Mouse (Mus musculus) liver, embryonic 16.5 days (tissue): Measurements from ENCODE around the gene Dcun1d3. TPM values are rescaled to one million over a fixed set of nuclear protein-coding genes. Genes with fewer than 3 reads are reported as not detected.

Experiments
- ATAC-seq: fragments of 200-750 bp; cut with Nextera tagmentation; 2 replicates; pipeline ENCODE4 v1.8.0; 2017; ENCODE audit warnings: low read depth, mild to moderate bottlenecking, moderate number of reproducible peaks, moderate library complexity
- H3K27ac ChIP-seq: fragments of 300-500 bp; sonication (generic); 2 replicates; pipeline ENCODE4 v1.5.1; 2014; ENCODE audit warnings: mild to moderate bottlenecking, low read length
- H3K27me3 ChIP-seq: fragments of 300-500 bp; sonication (generic); 2 replicates; pipeline ENCODE4 v1.6.1; 2014; ENCODE audit warnings: low read depth, low read length, mixed read lengths; ENCODE audit not compliant: control insufficient read depth, insufficient read depth
- H3K36me3 ChIP-seq: fragments of 300-500 bp; sonication (generic); 2 replicates; pipeline ENCODE4 v1.6.1; 2014; ENCODE audit warnings: mild to moderate bottlenecking; ENCODE audit not compliant: control insufficient read depth, insufficient read depth
- H3K4me1 ChIP-seq: fragments of 300-500 bp; sonication (generic); 2 replicates; pipeline ENCODE4 v1.6.1; 2014; ENCODE audit warnings: low read depth, low read length, mixed read lengths; ENCODE audit not compliant: control insufficient read depth
- H3K4me2 ChIP-seq: fragments of 300-500 bp; sonication (generic); 2 replicates; pipeline ENCODE4 v1.6.1; 2014; ENCODE audit warnings: low read depth, low read length, mixed read lengths
- H3K4me3 ChIP-seq: fragments of 300-500 bp; sonication (generic); 2 replicates; pipeline ENCODE4 v1.5.1; 2014; ENCODE audit warnings: low read depth, mild to moderate bottlenecking, low read length
- H3K9ac ChIP-seq: fragments of 300-500 bp; sonication (generic); 2 replicates; pipeline ENCODE4 v1.6.1; 2014; ENCODE audit warnings: low read depth, low read length
- H3K9me3 ChIP-seq: fragments of 300-500 bp; sonication (generic); replicated peaks from 2 replicates; pipeline ENCODE4 v1.6.1; 2016; ENCODE audit warnings: low read length; ENCODE audit not compliant: control insufficient read depth
- WGBS: fragments of 180-500 bp; shearing (Covaris S2); extraction: QIAGEN DNeasy Blood & Tissue Kit; methylation state at CpG from one replicate; pipeline ENCODE4 v1.1.7; 2014; ENCODE audit not compliant: insufficient replicate concordance; 5-methylcytosine and 5-hydroxymethylcytosine counted together
- polyA plus RNA-seq: library from polyadenylated mRNA; unstranded; fragments of >200 nt; fragmentation: Nextera tagmentation; extraction: Ambion mirVana; gene quantifications from 2 replicates; pipeline ENCODE4 v1.2.1, GENCODE M21; 2015

Gene Dcun1d3
- polyA plus RNA-seq, 1 experiment from 2014 or later, result 1.9 TPM

- H3K4me1 ChIP-seq, result no peaks in the 10 kb centered on the region
- 62% methylated on average over 3 of the region's 3 CpGs for WGBS
- ATAC-seq, result no peak
These were observed 10.6 kb upstream of the Dcun1d3 start for GRCm38 (mm10) chr7:119906523-119907215.

DNA sequence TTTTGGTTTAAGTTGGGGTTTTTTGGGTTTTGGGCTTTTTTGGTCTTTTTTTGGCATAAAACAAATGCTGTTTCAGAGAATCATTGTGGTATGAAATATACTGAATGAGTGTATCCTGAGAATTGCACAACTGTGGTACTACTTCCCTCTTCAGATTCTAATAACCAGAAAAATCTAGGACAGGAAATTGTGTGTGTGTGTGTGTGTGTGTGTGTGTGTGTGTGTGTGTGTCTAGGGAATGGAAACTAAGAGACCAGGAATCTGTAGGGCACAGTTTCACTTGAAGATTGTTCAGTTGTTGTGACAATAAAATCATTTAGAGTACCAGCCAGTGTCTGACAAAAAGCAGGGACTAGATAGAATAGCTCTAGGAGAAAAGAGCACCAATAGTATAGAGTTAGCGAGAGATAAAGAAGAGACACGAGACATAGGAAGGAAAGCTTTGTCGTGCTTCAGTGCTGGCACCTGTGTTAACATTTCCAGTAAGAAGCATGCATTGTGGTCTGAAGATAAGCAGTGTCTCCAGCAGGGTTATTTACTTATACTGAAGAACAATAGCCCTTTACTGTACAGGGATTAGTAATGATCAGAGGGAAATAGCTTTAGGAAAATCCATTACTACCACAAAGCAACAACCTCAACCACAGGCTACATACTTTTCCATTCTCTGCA is 3.4 kb upstream of the Dcun1d3 start:
- H3K4me2 ChIP-seq, result no peak overlapping the region
- H3K4me3 ChIP-seq, result no peak overlapping the region
- ATAC-seq, result no peak
- H3K27ac ChIP-seq, result no peak overlapping the region
- H3K27me3 ChIP-seq, result no peaks in the 10 kb centered on the region
- 19% methylated on average over 3 of the region's 3 CpGs for WGBS
- H3K9ac ChIP-seq, result no peak overlapping the region
- no peaks in the 10 kb centered on the region for H3K36me3 ChIP-seq
- H3K4me1 ChIP-seq, result peaks cover 16% of the 10 kb centered on the region
- H3K9me3 ChIP-seq, result no peaks in the 10 kb centered on the region

More at GRCm38 (mm10) chr7:119906523-119907215, 10.6 kb upstream of the Dcun1d3 start:
- no peaks in the 10 kb centered on the region for H3K36me3 ChIP-seq
- no peak overlapping the region for H3K4me3 ChIP-seq
- H3K9me3 ChIP-seq, result no peaks in the 10 kb centered on the region
- no peak overlapping the region for H3K4me2 ChIP-seq
- no peak overlapping the region for H3K9ac ChIP-seq
- H3K27ac ChIP-seq, result no peak overlapping the region
- H3K27me3 ChIP-seq, result no peaks in the 10 kb centered on the region

GRCm38 (mm10) chr7:119898247-119898856 is 2.3 kb upstream of the Dcun1d3 start:
- H3K9ac ChIP-seq, result no peak overlapping the region
- ATAC-seq, result no peak
- WGBS, result 72% methylated on average over 1 of the region's 1 CpGs
- no peaks in the 10 kb centered on the region for H3K36me3 ChIP-seq
- no peak overlapping the region for H3K27ac ChIP-seq
- no peak overlapping the region for H3K4me2 ChIP-seq
- H3K27me3 ChIP-seq, result no peaks in the 10 kb centered on the region
- H3K9me3 ChIP-seq, result no peaks in the 10 kb centered on the region
- peaks cover 17% of the 10 kb centered on the region for H3K4me1 ChIP-seq
- no peak overlapping the region for H3K4me3 ChIP-seq

DNA sequence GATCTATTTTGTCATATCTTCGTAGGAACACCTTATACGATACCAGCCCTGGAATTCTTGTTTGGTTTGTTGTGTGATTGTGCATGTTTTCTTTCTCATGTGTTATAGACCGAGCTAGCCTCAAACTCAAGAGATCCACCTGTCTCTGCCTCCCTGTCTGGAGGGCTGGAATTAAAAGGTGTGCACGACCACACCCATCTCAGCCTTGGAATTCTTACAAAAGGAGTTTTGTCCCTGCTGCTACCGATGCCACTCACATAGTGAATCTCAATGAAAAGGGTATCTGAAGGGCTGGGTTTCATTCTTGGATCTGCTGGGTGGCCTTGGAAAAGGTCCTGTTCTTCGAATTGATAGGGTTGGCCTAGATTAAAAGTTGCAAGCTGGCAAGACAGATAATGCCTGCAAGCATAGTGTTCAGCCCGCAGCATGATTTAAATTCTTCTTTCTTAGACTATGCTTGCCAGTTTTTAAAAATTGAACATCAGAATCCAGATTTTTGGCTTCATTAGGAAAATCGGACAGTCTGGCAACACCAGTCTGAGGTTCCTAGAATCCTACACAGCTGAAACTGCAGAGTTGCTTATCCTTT is 1.5 kb upstream of the Dcun1d3 start:
- Histone ChIP-seq H3K4me2 (no peak overlapping the region), H3K36me3 (no peaks in the 10 kb centered on the region), H3K4me3 (no peak overlapping the region), H3K9me3 (no peaks in the 10 kb centered on the region), H3K27ac (no peak overlapping the region), H3K9ac (no peak overlapping the region), H3K27me3 (no peaks in the 10 kb centered on the region), H3K4me1 (peaks cover 17% of the 10 kb centered on the region)
- ATAC-seq, result no peak
- 56% methylated on average over 8 of the region's 8 CpGs for WGBS

GRCm38 (mm10) chr7:119894818-119895544 is 1.1 kb downstream of the Dcun1d3 start:
- H3K9ac ChIP-seq, result peak overlapping the region; percentile 86
- H3K4me3 ChIP-seq, result peak overlapping the region; percentile 81
- under 1% methylated on average over 15 of the region's 15 CpGs for WGBS
- H3K27ac ChIP-seq, result no peak overlapping the region; the same call in 1 of the 2 replicates
- no peaks in the 10 kb centered on the region for H3K9me3 ChIP-seq
- H3K4me1 ChIP-seq, result peaks cover 17% of the 10 kb centered on the region
- peak; percentile 17; the same call in 1 of the 2 replicates for ATAC-seq
- no peaks in the 10 kb centered on the region for H3K27me3 ChIP-seq
- H3K36me3 ChIP-seq, result no peaks in the 10 kb centered on the region
- H3K4me2 ChIP-seq, result peak overlapping the region; percentile 93

DNA sequence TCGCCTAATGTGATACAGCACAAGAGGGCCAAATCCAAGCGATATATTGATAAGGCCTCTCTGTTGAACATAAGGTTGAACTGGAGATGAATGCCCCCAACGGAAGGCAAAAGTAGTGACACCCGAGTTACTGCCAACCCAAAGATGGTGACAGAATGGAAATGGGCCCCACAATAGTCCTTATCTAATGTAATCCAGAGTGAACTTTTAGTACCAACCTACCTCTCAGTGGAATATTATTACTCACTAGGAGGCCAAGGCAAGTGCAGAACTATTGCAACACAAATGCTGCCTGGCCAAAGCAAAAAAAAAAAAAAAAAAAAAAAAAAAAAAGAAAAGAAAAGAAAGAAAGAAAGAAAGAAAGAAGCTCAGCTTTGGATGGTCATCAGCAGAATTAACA is 3.4 kb downstream of the Dcun1d3 start:
- no peaks in the 10 kb centered on the region for H3K9me3 ChIP-seq
- H3K4me1 ChIP-seq, result peaks cover 17% of the 10 kb centered on the region
- no peaks in the 10 kb centered on the region for H3K36me3 ChIP-seq
- H3K4me3 ChIP-seq, result no peak overlapping the region
- no peaks in the 10 kb centered on the region for H3K27me3 ChIP-seq
- no peak overlapping the region for H3K9ac ChIP-seq
- H3K4me2 ChIP-seq, result no peak overlapping the region
- no peak overlapping the region for H3K27ac ChIP-seq
- 47% methylated on average over 4 of the region's 4 CpGs for WGBS
- ATAC-seq, result no peak

GRCm38 (mm10) chr7:119892198-119892597 is 3.9 kb downstream of the Dcun1d3 start:
- Histone ChIP-seq H3K9ac (no peak overlapping the region), H3K4me1 (peaks cover 13% of the 10 kb centered on the region), H3K27me3 (no peaks in the 10 kb centered on the region), H3K9me3 (no peaks in the 10 kb centered on the region), H3K27ac (no peak overlapping the region), H3K4me2 (no peak overlapping the region), H3K36me3 (no peaks in the 10 kb centered on the region), H3K4me3 (no peak overlapping the region)
- ATAC-seq, result no peak
- 75% methylated on average over 1 of the region's 1 CpGs for WGBS

GRCm38 (mm10) chr7:119887887-119888286 is 8.2 kb downstream of the Dcun1d3 start:
- Histone ChIP-seq H3K27me3 (no peaks in the 10 kb centered on the region), H3K4me2 (no peak overlapping the region), H3K9ac (no peak overlapping the region), H3K36me3 (no peaks in the 10 kb centered on the region), H3K9me3 (no peaks in the 10 kb centered on the region), H3K27ac (no peak overlapping the region), H3K4me3 (no peak overlapping the region), H3K4me1 (no peaks in the 10 kb centered on the region)
- no peak for ATAC-seq
- WGBS, result 61% methylated on average over 4 of the region's 4 CpGs
